Mouse (Mus musculus) forebrain, embryonic 12.5 days (tissue): ENCODE measurements around the gene Cacna1a. TPM values are rescaled to one million over a fixed set of nuclear protein-coding genes. Genes with fewer than 3 reads are reported as not detected.

Experiments
- ATAC-seq: fragments of 200-750 bp; cut with Nextera tagmentation; 2 replicates; pipeline ENCODE4 v1.8.0; 2017; ENCODE audit warnings: moderate TSS enrichment; ENCODE audit not compliant: low FRiP score
- H3K27ac ChIP-seq: fragments of 300-500 bp; sonication (generic); 2 replicates; pipeline ENCODE4 v1.5.1; 2016; ENCODE audit warnings: mild to moderate bottlenecking
- H3K27me3 ChIP-seq: fragments of 300-500 bp; sonication (generic); 2 replicates; pipeline ENCODE4 v1.6.1; 2016; ENCODE audit warnings: mild to moderate bottlenecking
- H3K36me3 ChIP-seq: fragments of 300-500 bp; sonication (generic); replicated peaks from 2 replicates; pipeline ENCODE4 v1.6.1; 2016; ENCODE audit warnings: mild to moderate bottlenecking
- H3K4me1 ChIP-seq: fragments of 300-500 bp; sonication (generic); 2 replicates; pipeline ENCODE4 v1.6.1; 2016
- H3K4me2 ChIP-seq: fragments of 300-500 bp; sonication (generic); 2 replicates; pipeline ENCODE4 v1.6.1; 2016; ENCODE audit warnings: mild to moderate bottlenecking, moderate library complexity
- H3K4me3 ChIP-seq: fragments of 300-500 bp; sonication (generic); replicated peaks from 2 replicates; pipeline ENCODE4 v1.5.1; 2016; ENCODE audit warnings: mild to moderate bottlenecking
- H3K9ac ChIP-seq: fragments of 300-500 bp; sonication (generic); 2 replicates; pipeline ENCODE4 v1.6.1; 2016; ENCODE audit warnings: mild to moderate bottlenecking
- H3K9me3 ChIP-seq: fragments of 300-500 bp; sonication (generic); 2 replicates; pipeline ENCODE4 v1.6.1; 2016
- WGBS: fragments of 180-500 bp; shearing (Covaris S2); methylation state at CpG from one replicate; pipeline ENCODE4 v1.1.7; 2016; 5-methylcytosine and 5-hydroxymethylcytosine counted together
- polyA plus RNA-seq: library from polyadenylated mRNA; unstranded; fragments of >200 nt; fragmentation: Nextera tagmentation; extraction: Ambion mirVana; gene quantifications from 2 replicates; pipeline ENCODE4 v1.2.1, GENCODE M21; 2016

The Cacna1a gene
- polyA plus RNA-seq, 1 experiment from 2014 or later: 11.5 TPM

- peaks cover 6% of the 10 kb centered on the region for H3K4me1 ChIP-seq
- no peak for ATAC-seq
- no peak overlapping the region for H3K27ac ChIP-seq
- no peak overlapping the region for H3K9ac ChIP-seq
- no peaks in the 10 kb centered on the region for H3K9me3 ChIP-seq
- H3K4me3 ChIP-seq: no peak overlapping the region
- H3K4me2 ChIP-seq: no peak overlapping the region
- no peaks in the 10 kb centered on the region for H3K36me3 ChIP-seq
- no peaks in the 10 kb centered on the region for H3K27me3 ChIP-seq
- 47% methylated on average over 6 of the region's 6 CpGs for WGBS
These were observed 66.3 kb downstream of the Cacna1a start for GRCm38 (mm10) chr8:84454532-84454931.

GRCm38 (mm10) chr8:84458853-84459252, 70.6 kb downstream of the Cacna1a start:
- H3K27ac ChIP-seq: 0 out of 2 replicates have a peak overlapping the region, but pooled peaks have one; percentile 13
- H3K4me1 ChIP-seq: peaks cover 7% of the 10 kb centered on the region
- ATAC-seq: no peak
- no peak overlapping the region for H3K4me3 ChIP-seq
- H3K27me3 ChIP-seq: no peaks in the 10 kb centered on the region
- peaks cover 26% of the 10 kb centered on the region for H3K36me3 ChIP-seq
- H3K9ac ChIP-seq: no peak overlapping the region
- no peak overlapping the region for H3K4me2 ChIP-seq
- H3K9me3 ChIP-seq: peaks cover 12% of the 10 kb centered on the region; the same call in 1 of the 2 replicates
- 71% methylated on average over 7 of the region's 7 CpGs for WGBS

GRCm38 (mm10) chr8:84459276-84459675, 71.0 kb downstream of the Cacna1a start:
- H3K27ac ChIP-seq: 0 out of 2 replicates have a peak overlapping the region, but pooled peaks have one; percentile 13

GRCm38 (mm10) chr8:84460698-84461097, 72.5 kb downstream of the Cacna1a start:
- ATAC-seq: no peak
- Histone ChIP-seq H3K27me3 (no peaks in the 10 kb centered on the region), H3K4me1 (peaks cover 7% of the 10 kb centered on the region), H3K9ac (no peak overlapping the region), H3K36me3 (peaks cover 29% of the 10 kb centered on the region), H3K4me3 (no peak overlapping the region), H3K27ac (no peak overlapping the region), H3K4me2 (no peak overlapping the region), H3K9me3 (peaks cover 12% of the 10 kb centered on the region; the same call in 1 of the 2 replicates)
- WGBS: 79% methylated on average over 2 of the region's 2 CpGs

More at GRCm38 (mm10) chr8:84459276-84459675, 71.0 kb downstream of the Cacna1a start:
- Histone ChIP-seq H3K9ac (no peak overlapping the region), H3K27me3 (no peaks in the 10 kb centered on the region), H3K4me3 (no peak overlapping the region), H3K4me2 (no peak overlapping the region), H3K9me3 (peaks cover 12% of the 10 kb centered on the region; the same call in 1 of the 2 replicates), H3K4me1 (peaks cover 7% of the 10 kb centered on the region), H3K36me3 (peaks cover 26% of the 10 kb centered on the region)
- ATAC-seq: no peak
- 30% methylated on average over 5 of the region's 5 CpGs for WGBS

GRCm38 (mm10) chr8:84466932-84467331, 78.7 kb downstream of the Cacna1a start:
- H3K4me3 ChIP-seq: no peak overlapping the region
- H3K9ac ChIP-seq: no peak overlapping the region
- H3K36me3 ChIP-seq: peaks cover 21% of the 10 kb centered on the region
- peaks cover 4% of the 10 kb centered on the region; the same call in 1 of the 2 replicates for H3K9me3 ChIP-seq
- H3K4me1 ChIP-seq: no peaks in the 10 kb centered on the region
- H3K27me3 ChIP-seq: no peaks in the 10 kb centered on the region
- no peak overlapping the region for H3K4me2 ChIP-seq
- no peak overlapping the region for H3K27ac ChIP-seq
- no peak for ATAC-seq
- 79% methylated on average over 1 of the region's 1 CpGs for WGBS

- no peak overlapping the region for H3K9ac ChIP-seq
- H3K9me3 ChIP-seq: no peaks in the 10 kb centered on the region
- H3K4me2 ChIP-seq: no peak overlapping the region
- H3K4me3 ChIP-seq: no peak overlapping the region
- no peak overlapping the region for H3K27ac ChIP-seq
- H3K27me3 ChIP-seq: no peaks in the 10 kb centered on the region
- H3K36me3 ChIP-seq: peaks cover 3% of the 10 kb centered on the region; the same call in 1 of the 2 replicates
- 82% methylated on average over 4 of the region's 4 CpGs for WGBS
- H3K4me1 ChIP-seq: no peaks in the 10 kb centered on the region
- no peak for ATAC-seq
These were observed 80.8 kb downstream of the Cacna1a start for GRCm38 (mm10) chr8:84469076-84469475.

- Histone ChIP-seq H3K4me1 (no peaks in the 10 kb centered on the region), H3K36me3 (no peaks in the 10 kb centered on the region), H3K4me3 (no peak overlapping the region), H3K27ac (no peak overlapping the region), H3K27me3 (no peaks in the 10 kb centered on the region), H3K9me3 (no peaks in the 10 kb centered on the region), H3K9ac (no peak overlapping the region), H3K4me2 (no peak overlapping the region)
- ATAC-seq: no peak
- whole genome bisulfite sequencing: 54% methylated on average over 9 of the region's 9 CpGs
These were observed 83.2 kb downstream of the Cacna1a start for GRCm38 (mm10) chr8:84471271-84471995.

GRCm38 (mm10) chr8:84474456-84474855, 86.2 kb downstream of the Cacna1a start:
- WGBS: 81% methylated on average over 1 of the region's 1 CpGs

GRCm38 (mm10) chr8:84477341-84477740, 89.1 kb downstream of the Cacna1a start:
- no peak overlapping the region for H3K4me3 ChIP-seq
- no peaks in the 10 kb centered on the region for H3K9me3 ChIP-seq
- no peak overlapping the region for H3K27ac ChIP-seq

More at GRCm38 (mm10) chr8:84474456-84474855, 86.2 kb downstream of the Cacna1a start:
- Histone ChIP-seq H3K4me2 (no peak overlapping the region), H3K27me3 (no peaks in the 10 kb centered on the region), H3K4me1 (no peaks in the 10 kb centered on the region), H3K36me3 (no peaks in the 10 kb centered on the region), H3K9ac (no peak overlapping the region), H3K4me3 (no peak overlapping the region), H3K9me3 (no peaks in the 10 kb centered on the region), H3K27ac (no peak overlapping the region)
- ATAC-seq: no peak

GRCm38 (mm10) chr8:84483004-84483403, 94.8 kb downstream of the Cacna1a start:
- 91% methylated on average over 4 of the region's 4 CpGs for WGBS
- H3K9me3 ChIP-seq: no peaks in the 10 kb centered on the region
- H3K4me1 ChIP-seq: peaks cover 4% of the 10 kb centered on the region; the same call in 1 of the 2 replicates
- H3K36me3 ChIP-seq: no peaks in the 10 kb centered on the region
- no peak for ATAC-seq
- H3K4me2 ChIP-seq: no peak overlapping the region
- H3K27ac ChIP-seq: no peak overlapping the region
- H3K4me3 ChIP-seq: no peak overlapping the region
- H3K27me3 ChIP-seq: no peaks in the 10 kb centered on the region
- H3K9ac ChIP-seq: no peak overlapping the region

More at GRCm38 (mm10) chr8:84477341-84477740, 89.1 kb downstream of the Cacna1a start:
- ATAC-seq: no peak
- H3K9ac ChIP-seq: no peak overlapping the region
- H3K36me3 ChIP-seq: no peaks in the 10 kb centered on the region
- no peaks in the 10 kb centered on the region for H3K27me3 ChIP-seq
- no peaks in the 10 kb centered on the region for H3K4me1 ChIP-seq
- no peak overlapping the region for H3K4me2 ChIP-seq
- 81% methylated on average over 3 of the region's 3 CpGs for WGBS

GRCm38 (mm10) chr8:84485366-84485765, 97.1 kb downstream of the Cacna1a start:
- WGBS: 91% methylated on average over 4 of the region's 4 CpGs
- Histone ChIP-seq H3K9me3 (no peaks in the 10 kb centered on the region), H3K27ac (no peak overlapping the region), H3K36me3 (no peaks in the 10 kb centered on the region), H3K4me1 (peaks cover 4% of the 10 kb centered on the region; the same call in 1 of the 2 replicates), H3K4me2 (no peak overlapping the region), H3K4me3 (no peak overlapping the region), H3K27me3 (no peaks in the 10 kb centered on the region), H3K9ac (no peak overlapping the region)
- no peak for ATAC-seq

- H3K27ac ChIP-seq: no peak overlapping the region
- ATAC-seq: no peak
- H3K9me3 ChIP-seq: no peaks in the 10 kb centered on the region
- H3K27me3 ChIP-seq: no peaks in the 10 kb centered on the region
- no peak overlapping the region for H3K4me2 ChIP-seq
- WGBS: 83% methylated on average over 7 of the region's 7 CpGs
- H3K4me3 ChIP-seq: no peak overlapping the region
- peaks cover 4% of the 10 kb centered on the region; the same call in 1 of the 2 replicates for H3K4me1 ChIP-seq
- no peak overlapping the region for H3K9ac ChIP-seq
- H3K36me3 ChIP-seq: no peaks in the 10 kb centered on the region
These were observed 97.6 kb downstream of the Cacna1a start for GRCm38 (mm10) chr8:84485864-84486263.

- H3K36me3 ChIP-seq: no peaks in the 10 kb centered on the region
- ATAC-seq: no peak
- H3K9ac ChIP-seq: no peak overlapping the region
- no peaks in the 10 kb centered on the region for H3K9me3 ChIP-seq
- H3K4me3 ChIP-seq: no peak overlapping the region
- no peaks in the 10 kb centered on the region for H3K27me3 ChIP-seq
- H3K4me1 ChIP-seq: peaks cover 5% of the 10 kb centered on the region
- H3K27ac ChIP-seq: no peak overlapping the region
- WGBS: 83% methylated on average over 3 of the region's 3 CpGs
- H3K4me2 ChIP-seq: no peak overlapping the region
These were observed 101.0 kb downstream of the Cacna1a start for GRCm38 (mm10) chr8:84489223-84489622.
